Mouse (Mus musculus): Measurements from ENCODE around the gene Fam53b. TPM values are rescaled to one million over a fixed set of nuclear protein-coding genes. Genes with fewer than 3 reads are reported as not detected.
A peak's percentile ranks its signal among the peaks of the same experiment; 100 is the strongest.

Gene Fam53b
- polyA plus RNA-seq, 1 experiment from 2014 or later, result 17.4 TPM

DNA sequence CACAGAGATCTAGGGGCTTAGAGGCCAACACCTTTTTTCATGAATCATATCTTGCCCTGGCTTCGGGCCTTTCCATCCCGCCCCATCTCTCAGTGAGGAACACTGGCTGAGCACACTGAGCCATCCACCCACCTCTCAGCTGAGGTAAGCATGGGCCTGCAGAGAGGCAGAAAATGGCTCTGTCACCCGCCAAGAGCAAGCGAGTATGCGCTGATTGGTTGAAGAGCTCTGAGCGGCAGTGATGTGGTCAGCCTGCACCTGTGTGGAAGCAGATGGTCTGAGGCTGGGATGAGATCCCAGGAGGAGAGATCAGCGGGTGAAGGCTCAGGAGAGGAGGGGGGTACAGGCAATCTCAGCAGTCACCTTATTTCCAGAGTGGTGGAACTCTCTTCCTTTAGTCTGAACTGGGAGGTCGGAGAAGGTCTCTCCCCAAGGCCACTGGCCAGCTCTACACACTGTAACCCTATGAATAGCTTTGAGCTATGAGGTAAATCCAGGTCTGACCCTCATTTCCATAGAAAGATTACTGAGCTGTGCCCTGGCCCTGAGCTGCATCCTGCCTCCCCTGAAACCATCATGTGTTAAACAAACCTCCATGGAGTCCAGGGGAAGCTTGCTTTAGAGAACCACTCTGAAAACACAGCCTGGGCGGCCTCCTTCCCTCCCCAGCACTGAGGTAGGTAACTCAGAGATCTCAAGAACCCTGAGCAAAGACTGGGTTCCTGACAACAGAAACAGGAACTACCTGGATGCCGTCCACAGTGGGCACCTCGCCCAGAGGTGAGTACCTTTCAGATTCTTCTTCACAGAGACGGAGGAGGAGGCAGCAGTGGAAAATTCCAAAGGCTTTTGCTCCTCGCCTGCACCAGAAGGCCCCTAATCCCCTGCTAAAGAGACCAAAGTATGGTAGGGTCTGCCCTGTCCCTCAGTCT lies 6.5 kb downstream of the Fam53b start:
- H3K27me3 ChIP-seq (ENCODE audit: control insufficient read depth, insufficient read depth, low read length), result no peaks in the 10 kb centered on the region
- H3K4me2 ChIP-seq (ENCODE audit: low read depth, low read length), result no peak overlapping the region
- peak overlapping the region; percentile 6; the same call in 1 of the 2 replicates for H3K9ac ChIP-seq (ENCODE audit: low read length)
- peaks cover 75% of the 10 kb centered on the region for H3K4me1 ChIP-seq (ENCODE audit: control insufficient read depth, insufficient read depth, low read length)
- peak overlapping the region; percentile 91 for H3K27ac ChIP-seq (ENCODE audit: low read length)
- ATAC-seq (ENCODE audit: insufficient read depth, low FRiP score), result no peak
- WGBS, result 54% methylated on average over 13 of the region's 13 CpGs
- no peak overlapping the region for H3K4me3 ChIP-seq (replicated peaks; ENCODE audit: low read length)
- H3K36me3 ChIP-seq (ENCODE audit: control insufficient read depth, insufficient read depth, low read length), result no peaks in the 10 kb centered on the region
- no peaks in the 10 kb centered on the region for H3K9me3 ChIP-seq (replicated peaks; ENCODE audit: control insufficient read depth, low read length)

- H3K36me3 ChIP-seq (ENCODE audit: control insufficient read depth, insufficient read depth, low read length), result no peaks in the 10 kb centered on the region
- H3K4me3 ChIP-seq (replicated peaks; ENCODE audit: low read length), result no peak overlapping the region
- no peaks in the 10 kb centered on the region for H3K27me3 ChIP-seq (ENCODE audit: control insufficient read depth, insufficient read depth, low read length)
- no peak overlapping the region for H3K27ac ChIP-seq (ENCODE audit: low read length)
- H3K9me3 ChIP-seq (replicated peaks; ENCODE audit: control insufficient read depth, low read length), result no peaks in the 10 kb centered on the region
- WGBS, result 66% methylated on average over 5 of the region's 5 CpGs
- no peak for ATAC-seq (ENCODE audit: insufficient read depth, low FRiP score)
- peaks cover 73% of the 10 kb centered on the region for H3K4me1 ChIP-seq (ENCODE audit: control insufficient read depth, insufficient read depth, low read length)
- H3K9ac ChIP-seq (ENCODE audit: low read length), result 0 out of 2 replicates have a peak overlapping the region, but pooled peaks have one; percentile 2
- H3K4me2 ChIP-seq (ENCODE audit: low read depth, low read length), result no peak overlapping the region
These were observed 7.4 kb downstream of the Fam53b start for GRCm38 (mm10) chr7:132806286-132806685.

DNA sequence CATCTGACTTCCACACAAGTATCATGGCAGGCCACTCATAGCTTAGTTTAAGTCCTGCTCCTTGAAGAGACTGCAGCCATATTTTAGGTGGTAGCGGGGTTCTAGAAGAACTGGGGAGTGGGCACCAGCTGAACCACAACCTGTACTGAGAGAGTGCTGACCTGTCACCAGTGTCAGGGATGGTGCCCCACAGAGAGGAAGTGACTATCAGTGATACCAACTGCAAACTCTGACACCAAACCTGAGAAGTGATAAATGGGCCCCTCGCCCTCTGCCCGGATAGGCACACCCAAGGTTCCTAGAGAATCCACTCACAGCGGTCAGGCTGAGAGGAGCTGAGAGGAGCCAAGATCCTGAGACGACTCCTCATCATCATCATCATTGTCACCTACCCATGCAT lies 8.7 kb downstream of the Fam53b start:
- Histone ChIP-seq H3K27ac (ENCODE audit: low read length) (no peak overlapping the region), H3K27me3 (ENCODE audit: control insufficient read depth, insufficient read depth, low read length) (no peaks in the 10 kb centered on the region), H3K4me2 (ENCODE audit: low read depth, low read length) (no peak overlapping the region), H3K4me3 (replicated peaks; ENCODE audit: low read length) (no peak overlapping the region), H3K9me3 (replicated peaks; ENCODE audit: control insufficient read depth, low read length) (no peaks in the 10 kb centered on the region), H3K4me1 (ENCODE audit: control insufficient read depth, insufficient read depth, low read length) (peaks cover 63% of the 10 kb centered on the region), H3K36me3 (ENCODE audit: control insufficient read depth, insufficient read depth, low read length) (no peaks in the 10 kb centered on the region), H3K9ac (ENCODE audit: low read length) (no peak overlapping the region)
- ATAC-seq (ENCODE audit: insufficient read depth, low FRiP score), result no peak
- WGBS, result 71% methylated on average over 5 of the region's 5 CpGs

GRCm38 (mm10) chr7:132804461-132804860 lies 9.2 kb downstream of the Fam53b start:
- Histone ChIP-seq H3K27me3 (ENCODE audit: control insufficient read depth, insufficient read depth, low read length) (no peaks in the 10 kb centered on the region), H3K4me1 (ENCODE audit: control insufficient read depth, insufficient read depth, low read length) (peaks cover 60% of the 10 kb centered on the region), H3K4me3 (replicated peaks; ENCODE audit: low read length) (no peak overlapping the region), H3K9me3 (replicated peaks; ENCODE audit: control insufficient read depth, low read length) (no peaks in the 10 kb centered on the region), H3K4me2 (ENCODE audit: low read depth, low read length) (no peak overlapping the region), H3K9ac (ENCODE audit: low read length) (no peak overlapping the region), H3K36me3 (ENCODE audit: control insufficient read depth, insufficient read depth, low read length) (no peaks in the 10 kb centered on the region), H3K27ac (ENCODE audit: low read length) (no peak overlapping the region)
- no peak for ATAC-seq (ENCODE audit: insufficient read depth, low FRiP score)
- WGBS, result 76% methylated on average over 7 of the region's 7 CpGs

DNA sequence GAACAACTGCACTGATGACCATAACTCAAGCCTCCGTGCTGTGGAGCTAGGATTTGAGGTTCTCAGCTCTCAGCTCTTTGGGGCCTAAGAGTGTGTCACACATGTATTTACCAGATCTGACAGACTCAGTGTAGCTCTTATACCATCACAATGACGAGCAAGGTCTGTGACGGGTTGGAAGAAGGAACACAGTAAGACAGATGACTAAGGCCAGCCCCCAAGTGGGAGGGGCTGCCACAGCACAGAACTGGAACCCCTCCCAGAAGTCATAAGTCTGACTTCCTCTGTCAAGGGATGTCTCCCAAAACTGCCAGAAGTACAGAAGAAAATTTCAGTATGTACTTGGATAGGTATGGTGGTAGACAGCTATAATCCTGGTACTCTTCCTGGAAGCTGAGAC lies 9.7 kb downstream of the Fam53b start:
- WGBS, result 55% methylated on average over 3 of the region's 3 CpGs
- no peaks in the 10 kb centered on the region for H3K36me3 ChIP-seq (ENCODE audit: control insufficient read depth, insufficient read depth, low read length)
- H3K9ac ChIP-seq (ENCODE audit: low read length), result no peak overlapping the region
- H3K4me3 ChIP-seq (replicated peaks; ENCODE audit: low read length), result no peak overlapping the region
- H3K4me1 ChIP-seq (ENCODE audit: control insufficient read depth, insufficient read depth, low read length), result peaks cover 55% of the 10 kb centered on the region
- H3K27ac ChIP-seq (ENCODE audit: low read length), result no peak overlapping the region
- no peaks in the 10 kb centered on the region for H3K27me3 ChIP-seq (ENCODE audit: control insufficient read depth, insufficient read depth, low read length)
- ATAC-seq (ENCODE audit: insufficient read depth, low FRiP score), result no peak
- H3K4me2 ChIP-seq (ENCODE audit: low read depth, low read length), result no peak overlapping the region
- H3K9me3 ChIP-seq (replicated peaks; ENCODE audit: control insufficient read depth, low read length), result no peaks in the 10 kb centered on the region

DNA sequence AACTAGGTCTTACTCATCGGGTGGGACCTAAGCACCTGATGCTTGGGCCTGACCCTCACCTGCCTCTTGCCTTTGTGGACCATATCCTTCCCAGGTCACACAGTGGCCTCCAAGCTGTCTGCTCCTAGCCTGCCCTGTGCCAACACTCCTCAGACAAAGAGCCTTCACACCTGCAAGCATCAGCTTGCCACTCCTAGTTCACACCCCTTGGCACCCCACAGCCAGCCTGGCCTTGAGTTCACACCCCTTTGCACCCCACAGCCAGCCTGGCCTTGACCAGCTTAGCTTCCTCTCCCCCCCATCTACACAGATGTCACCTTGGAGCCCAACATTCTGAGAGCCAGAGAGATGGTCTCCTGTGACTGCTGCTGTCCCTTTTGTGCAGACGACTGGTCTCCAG lies 10.3 kb downstream of the Fam53b start:
- Histone ChIP-seq H3K4me2 (ENCODE audit: low read depth, low read length) (no peak overlapping the region), H3K4me3 (replicated peaks; ENCODE audit: low read length) (no peak overlapping the region), H3K27ac (ENCODE audit: low read length) (no peak overlapping the region), H3K36me3 (ENCODE audit: control insufficient read depth, insufficient read depth, low read length) (no peaks in the 10 kb centered on the region), H3K9ac (ENCODE audit: low read length) (no peak overlapping the region), H3K4me1 (ENCODE audit: control insufficient read depth, insufficient read depth, low read length) (peaks cover 49% of the 10 kb centered on the region), H3K27me3 (ENCODE audit: control insufficient read depth, insufficient read depth, low read length) (no peaks in the 10 kb centered on the region), H3K9me3 (replicated peaks; ENCODE audit: control insufficient read depth, low read length) (no peaks in the 10 kb centered on the region)
- 59% methylated on average over 2 of the region's 2 CpGs for WGBS
- no peak for ATAC-seq (ENCODE audit: insufficient read depth, low FRiP score)

DNA sequence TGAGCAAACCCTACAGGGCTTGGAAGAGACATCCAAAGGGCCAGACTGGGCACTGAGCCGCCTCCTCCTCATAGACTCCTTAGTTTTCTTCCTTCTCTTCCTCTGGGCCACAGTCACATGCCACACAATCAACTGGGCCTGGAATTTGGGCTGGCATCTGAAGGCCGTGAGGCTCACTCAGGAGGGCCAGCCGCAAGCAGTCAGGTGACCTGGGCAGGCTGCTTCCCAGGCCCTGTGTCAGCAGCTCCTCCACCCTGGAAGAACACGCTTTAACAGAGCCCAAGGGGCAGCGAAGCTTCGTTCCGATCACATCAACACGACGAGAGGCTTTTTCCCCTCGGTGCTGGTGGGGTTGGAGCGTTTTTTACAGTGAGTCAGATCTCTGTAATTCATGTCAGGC lies 11.0 kb downstream of the Fam53b start:
- ATAC-seq (ENCODE audit: insufficient read depth, low FRiP score), result no peak
- peaks cover 42% of the 10 kb centered on the region for H3K4me1 ChIP-seq (ENCODE audit: control insufficient read depth, insufficient read depth, low read length)

GRCm38 (mm10) chr7:132802066-132802465 lies 11.6 kb downstream of the Fam53b start:
- Histone ChIP-seq H3K9me3 (replicated peaks; ENCODE audit: control insufficient read depth, low read length) (no peaks in the 10 kb centered on the region), H3K4me2 (ENCODE audit: low read depth, low read length) (no peak overlapping the region), H3K27me3 (ENCODE audit: control insufficient read depth, insufficient read depth, low read length) (no peaks in the 10 kb centered on the region), H3K4me1 (ENCODE audit: control insufficient read depth, insufficient read depth, low read length) (peaks cover 36% of the 10 kb centered on the region), H3K4me3 (replicated peaks; ENCODE audit: low read length) (no peak overlapping the region), H3K9ac (ENCODE audit: low read length) (no peak overlapping the region), H3K27ac (ENCODE audit: low read length) (no peak overlapping the region), H3K36me3 (ENCODE audit: control insufficient read depth, insufficient read depth, low read length) (no peaks in the 10 kb centered on the region)
- ATAC-seq (ENCODE audit: insufficient read depth, low FRiP score), result no peak
- WGBS, result 76% methylated on average over 2 of the region's 2 CpGs

More for the DNA sequence above, 11.0 kb downstream of the Fam53b start:
- WGBS, result 80% methylated on average over 11 of the region's 11 CpGs
- no peak overlapping the region for H3K9ac ChIP-seq (ENCODE audit: low read length)
- H3K4me2 ChIP-seq (ENCODE audit: low read depth, low read length), result no peak overlapping the region
- H3K9me3 ChIP-seq (replicated peaks; ENCODE audit: control insufficient read depth, low read length), result no peaks in the 10 kb centered on the region
- H3K36me3 ChIP-seq (ENCODE audit: control insufficient read depth, insufficient read depth, low read length), result no peaks in the 10 kb centered on the region
- no peak overlapping the region for H3K4me3 ChIP-seq (replicated peaks; ENCODE audit: low read length)
- H3K27ac ChIP-seq (ENCODE audit: low read length), result no peak overlapping the region
- no peaks in the 10 kb centered on the region for H3K27me3 ChIP-seq (ENCODE audit: control insufficient read depth, insufficient read depth, low read length)

GRCm38 (mm10) chr7:132801509-132801908 lies 12.2 kb downstream of the Fam53b start:
- no peak for ATAC-seq (ENCODE audit: insufficient read depth, low FRiP score)
- 78% methylated on average over 5 of the region's 5 CpGs for WGBS
- Histone ChIP-seq H3K36me3 (ENCODE audit: control insufficient read depth, insufficient read depth, low read length) (no peaks in the 10 kb centered on the region), H3K9ac (ENCODE audit: low read length) (no peak overlapping the region), H3K27ac (ENCODE audit: low read length) (no peak overlapping the region), H3K4me2 (ENCODE audit: low read depth, low read length) (no peak overlapping the region), H3K4me3 (replicated peaks; ENCODE audit: low read length) (no peak overlapping the region), H3K4me1 (ENCODE audit: control insufficient read depth, insufficient read depth, low read length) (peaks cover 31% of the 10 kb centered on the region), H3K9me3 (replicated peaks; ENCODE audit: control insufficient read depth, low read length) (no peaks in the 10 kb centered on the region), H3K27me3 (ENCODE audit: control insufficient read depth, insufficient read depth, low read length) (no peaks in the 10 kb centered on the region)

Measured in stomach, embryonic 16.5 days (tissue).